Mouse (Mus musculus) monocyte, adult 2 months (primary cell): ENCODE measurements around the gene Zfp120.
"Not testable (repeated sequence)": the region's sequence is repeated elsewhere in the genome, so short reads cannot be mapped to it uniquely, and the experiment has no call there.

Experiments used
- DNase-seq, 2 experiments: peaks; one replicate each; pipeline ENCODE4 v3.0.0; 2022; ENCODE audit warnings: low spot score in 2 of 2, low read depth in 1 of 2

Zfp120 gene

DNA sequence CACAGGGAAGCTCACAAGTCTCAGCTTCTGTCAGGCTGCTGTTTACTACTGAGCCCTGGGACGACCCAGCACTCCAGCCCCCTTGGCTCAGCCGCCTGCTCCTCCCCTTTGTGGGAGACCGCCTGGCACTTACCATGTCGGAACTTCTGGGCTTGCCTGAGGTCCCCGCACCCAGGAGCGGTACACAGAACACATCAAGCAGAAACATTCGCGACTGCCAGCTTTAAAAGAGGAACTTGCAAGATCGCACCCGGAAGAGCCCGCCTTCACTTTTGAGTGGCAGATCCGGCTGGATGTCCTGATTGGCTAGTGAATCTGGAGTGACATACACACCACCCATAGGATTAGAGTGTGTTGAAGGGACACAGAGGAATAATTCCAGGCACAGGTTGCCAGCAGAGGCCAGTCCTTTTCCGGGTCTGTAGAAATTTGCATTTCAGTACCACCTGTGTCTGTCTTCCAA is at the start of gene Zfp120:
TSS of gene Zfp120 (minus strand) at position 274 of the 463 bp plus-strand sequence.
- peak; percentile 66 to 76 for DNase-seq

DNA sequence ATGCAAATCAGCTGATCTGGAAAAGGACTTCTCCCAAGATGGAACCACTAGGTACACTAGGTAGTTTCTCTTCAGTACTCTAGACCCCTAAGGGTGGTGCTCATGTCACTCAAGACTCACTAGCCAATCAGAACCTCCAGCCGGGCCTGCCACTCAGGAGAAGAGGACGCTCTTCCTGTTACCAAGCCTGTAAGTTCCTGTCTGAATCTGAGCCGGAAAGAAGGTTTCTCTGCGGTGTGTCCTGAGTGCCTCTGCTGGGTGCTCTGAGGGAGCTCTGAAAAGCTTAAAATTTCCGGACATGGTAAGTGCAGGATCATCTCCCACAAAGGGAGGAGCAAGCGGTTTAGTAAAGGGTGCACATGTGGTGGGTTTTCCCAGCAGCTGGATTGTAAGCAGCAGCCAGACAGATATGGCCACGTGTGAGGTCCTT is 45.1 kb upstream of the Zfp120 start, which contains the start of gene Gm14139:
TSS of gene Gm14139 (plus strand) at position 186 of the 430 bp plus-strand sequence.
- DNase-seq, result not testable (repeated sequence)

DNA sequence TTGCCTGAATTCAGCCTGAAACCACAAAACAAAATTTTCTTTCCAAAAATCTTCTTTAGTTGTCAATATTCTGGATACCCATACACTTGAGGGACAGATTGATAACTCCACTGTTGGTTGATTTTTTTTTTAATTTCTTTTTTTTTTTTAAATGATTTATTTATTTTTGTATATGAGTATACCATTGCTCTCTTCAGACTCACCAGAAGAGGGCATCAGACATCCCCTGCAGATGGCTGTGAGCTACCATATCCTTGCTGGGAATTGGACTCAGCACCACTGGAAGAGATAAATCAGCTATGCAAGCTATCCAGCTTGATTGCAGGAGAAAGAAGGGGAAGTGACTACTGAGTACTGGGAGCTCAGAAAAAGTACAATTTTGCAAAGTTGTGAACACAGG is 44.5 kb upstream of the Zfp120 start:
- DNase-seq, result not testable (repeated sequence)

DNA sequence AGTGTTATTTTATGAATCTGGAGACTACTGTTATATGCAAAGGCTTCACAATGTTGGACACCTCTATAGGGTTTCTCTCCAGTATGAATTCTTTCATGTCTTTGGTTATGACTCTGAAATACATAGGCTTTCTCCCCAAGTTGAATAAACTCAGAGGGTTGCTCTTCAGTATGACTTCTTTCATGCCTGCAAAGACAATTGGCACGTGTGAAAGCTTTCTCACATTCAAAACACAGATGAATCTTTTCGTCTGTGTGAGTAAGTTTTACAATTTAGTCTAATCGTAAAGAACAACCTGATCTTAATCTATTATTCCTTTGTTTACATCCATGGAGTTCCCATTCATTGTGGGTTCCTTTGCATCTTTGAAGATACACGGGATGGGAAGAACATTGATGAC is 43.1 kb upstream of the Zfp120 start, which contains the start of gene Gm10770:
TSS of gene Gm10770 (minus strand) at position 101 of the 400 bp plus-strand sequence.
- DNase-seq, result not testable (repeated sequence)

GRCm38 (mm10) chr2:150173833-150174232 is 37.3 kb upstream of the Zfp120 start:
- DNase-seq, result no peak

- no peak for DNase-seq
These were observed 30.2 kb upstream of the Zfp120 start for GRCm38 (mm10) chr2:150166703-150167102.

DNA sequence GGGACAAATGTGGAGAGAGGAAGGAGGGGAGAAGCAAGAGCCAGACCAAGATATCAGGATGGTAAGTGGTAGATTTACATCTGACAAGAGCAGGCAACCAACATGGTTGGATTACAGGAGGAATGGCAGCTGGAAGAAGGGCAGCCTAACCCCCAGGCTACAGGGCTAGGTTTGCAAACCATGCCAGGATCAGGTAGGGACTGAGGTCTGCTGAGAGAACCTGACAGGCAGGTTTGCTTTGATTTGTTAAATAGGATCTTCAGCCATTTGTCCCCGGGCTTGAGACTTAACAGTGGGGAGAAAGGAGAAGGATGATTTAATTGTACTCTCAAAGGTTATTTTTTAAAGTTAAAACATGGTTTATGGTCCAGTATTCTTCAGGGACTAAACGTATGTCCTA is 3.7 kb downstream of the Zfp120 start:
- DNase-seq, result no peak

DNA sequence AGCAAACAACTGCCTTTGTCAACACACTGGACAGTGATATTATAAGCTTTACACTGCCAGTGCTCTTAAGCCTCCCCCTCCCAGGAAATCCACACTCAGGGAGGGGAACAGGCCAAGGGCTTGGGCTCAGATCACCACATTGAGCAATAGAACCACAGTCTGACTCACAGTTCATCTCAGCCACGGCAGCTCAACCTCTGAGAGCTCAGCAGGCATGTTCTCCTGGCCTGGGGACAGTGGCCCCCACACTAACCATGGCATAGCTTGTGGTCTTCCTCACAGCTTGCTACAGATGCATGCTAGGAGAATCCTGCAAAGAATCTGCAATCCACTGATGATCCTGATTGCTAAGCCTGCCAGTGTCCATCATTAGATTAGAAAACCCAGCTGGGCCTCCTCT is 4.5 kb downstream of the Zfp120 start:
- not testable (repeated sequence) for DNase-seq

DNA sequence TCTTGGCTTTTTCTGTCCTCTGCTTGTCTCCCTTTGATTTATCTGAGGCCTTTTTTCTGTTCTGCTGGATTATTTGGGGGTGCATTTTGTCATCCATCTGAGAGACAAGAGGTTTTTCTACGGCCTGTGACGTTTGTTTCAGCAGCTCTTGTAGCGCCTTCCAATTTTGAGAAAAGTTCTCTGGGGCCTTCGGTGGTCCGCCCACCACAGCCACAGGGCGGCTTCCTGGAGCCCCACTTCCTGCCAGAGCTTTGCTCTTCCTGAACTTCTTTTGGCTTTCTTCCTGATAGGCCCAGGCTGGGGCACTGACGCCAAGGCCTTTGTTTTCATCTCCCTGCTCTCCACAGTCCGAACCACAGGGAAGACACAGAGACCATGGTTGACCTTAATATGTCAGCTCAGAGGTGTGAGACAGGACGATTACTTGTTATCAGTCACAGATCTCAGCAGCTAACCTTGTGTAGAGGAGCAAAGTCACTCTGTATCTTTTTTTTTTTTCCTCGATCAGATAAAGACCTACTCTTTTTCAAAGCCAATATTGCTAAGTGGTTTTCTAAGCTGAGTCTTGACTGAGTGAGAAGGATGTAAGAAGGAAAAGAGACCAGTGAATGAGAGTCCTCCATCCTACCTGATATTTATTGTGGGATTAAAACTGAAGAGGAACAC is 25.1 kb downstream of the Zfp120 start:
- no peak for DNase-seq

DNA sequence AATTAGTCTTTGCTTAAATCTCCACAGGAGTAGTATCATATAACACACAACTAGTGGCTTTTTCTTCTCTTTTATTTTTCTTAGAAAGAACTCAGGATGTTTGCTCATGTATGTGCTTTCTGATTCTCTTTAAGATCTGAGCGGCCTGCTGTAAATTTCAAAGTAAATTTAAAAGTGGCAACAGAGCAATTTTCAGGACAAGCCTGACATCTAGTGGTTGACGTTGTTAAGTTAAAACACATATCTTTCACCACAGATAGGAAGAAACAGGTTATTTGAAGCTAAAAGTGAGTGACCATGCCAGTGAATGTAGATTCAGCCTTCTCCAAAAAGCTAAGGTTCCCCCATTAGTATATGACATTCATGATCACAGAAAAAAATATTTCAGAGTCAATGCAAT is 36.9 kb downstream of the Zfp120 start:
- DNase-seq, result not testable (repeated sequence)
